Mouse (Mus musculus): Measurements from ENCODE around the gene Lhfpl1.
A peak's percentile ranks its signal among the peaks of the same experiment; 100 is the strongest.
"Not testable (repeated sequence)": the region's sequence is repeated elsewhere in the genome, so short reads cannot be mapped to it uniquely, and the experiment has no call there.

The Lhfpl1 gene

DNA sequence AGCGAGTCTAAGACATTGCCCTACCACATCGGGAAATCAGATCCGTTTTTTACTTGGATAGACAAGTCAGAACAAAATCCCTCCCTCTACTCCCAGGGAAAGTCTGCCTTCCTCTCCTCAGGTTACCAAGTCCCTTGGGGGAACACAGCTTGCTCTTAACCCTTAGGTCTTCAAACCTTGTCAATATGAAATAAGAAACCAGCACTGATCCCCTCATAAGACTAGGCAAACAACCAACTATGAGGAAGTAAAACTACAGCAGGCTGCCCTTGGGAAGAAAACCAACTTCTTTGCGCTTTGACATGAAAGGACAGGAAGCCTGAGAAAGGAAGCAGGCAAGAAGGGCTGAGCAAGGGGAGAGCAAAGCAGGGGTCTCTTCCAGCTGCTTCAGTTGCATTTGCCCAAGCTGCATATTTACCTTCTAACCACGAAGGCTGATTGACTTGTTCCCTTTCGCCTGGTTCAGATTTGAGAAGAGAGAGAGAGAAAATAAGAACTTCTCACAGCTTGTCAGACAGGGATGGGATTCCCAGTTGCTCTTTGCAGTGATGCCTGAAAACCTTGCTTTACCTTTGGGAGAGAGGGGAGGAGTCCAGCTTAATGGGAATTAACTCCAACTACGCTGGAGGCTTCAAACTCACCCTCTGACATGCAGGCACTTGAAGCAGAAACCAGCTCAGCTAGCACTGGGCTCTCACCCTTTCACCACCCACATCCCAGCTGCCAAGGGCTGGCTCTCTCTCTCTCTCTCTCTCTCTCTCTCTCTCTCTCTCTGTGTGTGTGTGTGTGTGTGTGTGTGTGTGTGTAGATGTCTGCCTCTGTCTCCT is at the start of gene Lhfpl1:
Lhfpl1 (minus strand) TSS at position 713 of the 827 bp plus-strand sequence.
- DNase-seq (ENCODE audit: low spot score in 2 of 2) = no peak

- DNase-seq (ENCODE audit: low spot score in 2 of 2) = no peak
Measured at GRCm38 (mm10) chrX:145371839-145372238, 22.9 kb upstream of the Lhfpl1 start.

DNA sequence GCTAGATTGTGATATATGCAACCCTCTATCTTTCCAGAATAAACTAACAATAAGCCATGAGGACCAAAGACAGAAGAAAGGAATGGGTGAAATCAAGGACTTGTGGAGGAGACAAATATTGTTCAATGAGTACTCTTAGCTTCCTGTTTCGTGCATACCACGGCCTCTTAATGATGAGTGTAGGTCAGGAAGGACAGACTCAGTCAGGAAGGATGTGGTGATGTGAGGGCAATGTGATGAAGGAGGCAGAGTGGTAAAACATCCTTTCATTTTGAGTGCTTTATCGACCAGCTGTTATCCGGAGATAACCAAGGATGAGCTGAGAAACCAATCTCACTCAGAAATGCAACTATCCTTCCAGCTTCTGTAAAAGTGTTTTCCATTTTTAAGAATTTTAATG is 13.6 kb upstream of the Lhfpl1 start:
- no peak for DNase-seq (ENCODE audit: low spot score in 2 of 2)

DNA sequence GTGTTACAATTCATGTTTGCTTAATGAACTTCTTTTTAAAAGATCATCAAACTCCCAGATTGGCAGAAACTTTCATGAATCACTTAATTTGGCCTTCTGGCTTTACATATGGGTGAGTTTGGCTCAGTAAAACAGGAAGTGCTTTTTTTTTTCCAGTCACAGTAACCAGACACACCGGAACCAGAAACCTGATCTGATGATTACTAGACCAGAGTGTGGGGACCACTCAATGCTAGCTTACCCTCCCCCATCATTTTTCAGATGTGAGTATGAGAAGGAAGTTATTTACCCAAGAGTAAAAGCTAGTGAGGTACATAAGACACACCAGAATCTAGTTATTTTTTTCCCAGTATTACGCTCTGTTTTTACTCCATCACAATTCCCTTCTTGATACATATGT is 6.5 kb downstream of the Lhfpl1 start:
- DNase-seq (ENCODE audit: low spot score in 2 of 2) = no peak

GRCm38 (mm10) chrX:145336141-145336540 is 12.7 kb downstream of the Lhfpl1 start:
- no peak for DNase-seq (ENCODE audit: low spot score in 2 of 2)

DNA sequence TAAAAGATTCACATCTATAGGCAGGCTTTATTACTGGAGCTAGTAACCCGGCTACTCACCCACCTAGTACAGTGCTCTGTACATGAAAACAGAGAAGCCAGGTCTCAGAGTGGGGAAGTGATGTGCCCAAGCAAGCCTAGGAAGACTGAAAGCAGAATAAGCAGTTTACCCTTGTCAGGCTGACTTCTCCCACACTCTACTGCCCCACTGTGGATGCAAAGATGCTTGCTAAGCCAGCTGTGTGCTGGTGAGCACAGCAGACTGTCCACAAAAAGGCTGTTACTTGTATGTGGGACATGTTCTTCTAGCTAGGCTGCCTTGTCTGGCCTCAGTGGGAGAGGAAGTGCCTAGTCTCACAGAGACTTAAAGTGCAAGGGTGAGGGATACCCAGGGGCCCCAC is 40.3 kb downstream of the Lhfpl1 start:
- peak in 1 of 2 experiments; percentile 1 for DNase-seq (ENCODE audit: low spot score in 2 of 2)

DNA sequence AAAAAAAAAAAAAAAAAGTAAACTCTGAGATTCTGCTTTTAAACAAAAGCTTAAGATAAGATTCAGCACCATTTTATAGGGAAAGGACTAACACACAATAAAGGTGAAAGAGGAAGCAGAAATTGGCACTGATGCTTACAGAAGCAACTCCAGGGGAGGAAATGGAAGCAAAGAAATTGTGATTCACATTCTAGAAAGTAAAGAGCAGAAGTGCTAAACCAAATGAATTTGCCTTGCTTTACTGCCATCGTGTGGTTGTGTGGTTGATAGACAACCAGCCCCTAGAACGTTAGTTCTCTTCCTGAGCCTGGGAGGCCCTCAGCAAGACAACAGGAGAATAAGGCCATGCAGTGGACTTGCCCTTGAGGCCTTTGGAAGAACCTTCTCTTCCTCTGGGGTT is 41.7 kb downstream of the Lhfpl1 start:
- peak in 1 of 2 experiments; percentile 20 for DNase-seq (ENCODE audit: low spot score in 2 of 2)

- not testable (repeated sequence) for DNase-seq (ENCODE audit: low spot score in 2 of 2)
Measured at GRCm38 (mm10) chrX:145300232-145300631, 48.7 kb downstream of the Lhfpl1 start.

GRCm38 (mm10) chrX:145272209-145272608 is 76.7 kb downstream of the Lhfpl1 start:
- DNase-seq (ENCODE audit: low spot score in 2 of 2) = no peak

- DNase-seq (ENCODE audit: low spot score in 2 of 2) = no peak
Measured at GRCm38 (mm10) chrX:145271768-145272167, 77.1 kb downstream of the Lhfpl1 start.

DNA sequence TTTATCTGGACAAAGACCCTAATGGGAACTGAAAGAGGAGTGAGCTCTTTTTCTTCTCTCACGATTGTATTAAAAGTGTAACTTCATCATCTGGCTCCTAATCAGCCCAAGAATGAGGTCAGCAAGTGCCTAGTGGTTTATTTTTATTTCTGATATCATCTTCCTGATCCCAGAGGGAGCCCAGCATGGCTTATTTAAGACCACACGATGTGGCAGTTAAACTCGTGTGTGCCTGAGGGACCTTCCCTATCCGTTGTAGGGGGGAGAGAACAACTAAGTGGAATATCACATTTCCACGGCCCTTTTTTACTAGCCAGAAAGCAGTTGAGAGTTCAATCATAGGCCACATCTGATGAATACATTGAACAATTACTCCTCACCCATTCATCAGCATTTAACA is 87.1 kb downstream of the Lhfpl1 start:
- no peak for DNase-seq (ENCODE audit: low spot score in 2 of 2)
